Comparison of ENCODE assay signal across 23 mouse cellular contexts in genomic region chr15:40079872-40080271, GRCm38 (mm10). TPM values are rescaled to one million over a fixed set of nuclear protein-coding genes. Genes with fewer than 3 reads are reported as not detected.
"Had no signal": no experiment of that assay in that cellular context is flagged by ENCODE, and none has a peak within 500 bp of the region (broad histone marks: within the 10 kb centered on the region; RNA-seq: fewer than 3 reads in every experiment).

No protein-coding gene starts in this region.

- H3K36me3 ChIP-seq: limb, embryonic 15.5 days; liver, embryonic 12.5 days; midbrain, embryonic 12.5 days had no signal

- H3K27me3 ChIP-seq: limb, embryonic 15.5 days; liver, embryonic 12.5 days; megakaryocyte, embryonic 14.5 days had no signal

- H3K4me1 ChIP-seq: limb, embryonic 15.5 days; liver, embryonic 12.5 days; midbrain, embryonic 12.5 days had no signal

- ATAC-seq: liver, embryonic 12.5 days had no signal

- H3K4me2 ChIP-seq: limb, embryonic 15.5 days; liver, embryonic 12.5 days; lung, embryonic 14.5 days; midbrain, embryonic 12.5 days had no signal

- H3K27ac ChIP-seq: limb, embryonic 15.5 days; liver, embryonic 12.5 days; macrophage; midbrain, embryonic 12.5 days had no signal

- H3K9ac ChIP-seq: limb, embryonic 15.5 days; liver, embryonic 12.5 days; lung, embryonic 14.5 days; midbrain, embryonic 12.5 days had no signal

- DNase-seq: kidney, adult 8-10 months; kidney, postnatal 36 days; layer of hippocampus, adult 9-11 months; layer of hippocampus, postnatal 36 days; lung, embryonic 14.5 days; lung, postnatal 10 days; right cerebral cortex, postnatal 4 days; spleen, adult 18-20 months; thymus, postnatal 36 days had no signal

- H3K9me3 ChIP-seq: limb, embryonic 15.5 days; liver, embryonic 12.5 days; midbrain, embryonic 12.5 days had no signal

- H3K4me3 ChIP-seq: limb, embryonic 15.5 days; liver, embryonic 12.5 days; megakaryocyte, embryonic 14.5 days; midbrain, embryonic 12.5 days had no signal

RNA-seq across cellular contexts. Expression of gene 9330182O14Rik, which starts 54.3 kb away (rescaled TPM):
- total RNA-seq: layer of hippocampus, adult 18-20 months; layer of hippocampus, postnatal 36 days; left cerebral cortex, adult 8-10 months; left cerebral cortex, postnatal 25 days; midbrain, postnatal 0 days; neutrophil, adult 5-6 weeks had no signal
- polyA plus RNA-seq: kidney, embryonic 16.5 days; limb, embryonic 15.5 days; liver, embryonic 12.5 days; liver, embryonic 16.5 days; lung, embryonic 14.5 days; midbrain, embryonic 12.5 days; midbrain, postnatal 0 days; neural tube, embryonic 11.5 days; stomach, embryonic 14.5 days had no signal
